In the genomic region with DNA sequence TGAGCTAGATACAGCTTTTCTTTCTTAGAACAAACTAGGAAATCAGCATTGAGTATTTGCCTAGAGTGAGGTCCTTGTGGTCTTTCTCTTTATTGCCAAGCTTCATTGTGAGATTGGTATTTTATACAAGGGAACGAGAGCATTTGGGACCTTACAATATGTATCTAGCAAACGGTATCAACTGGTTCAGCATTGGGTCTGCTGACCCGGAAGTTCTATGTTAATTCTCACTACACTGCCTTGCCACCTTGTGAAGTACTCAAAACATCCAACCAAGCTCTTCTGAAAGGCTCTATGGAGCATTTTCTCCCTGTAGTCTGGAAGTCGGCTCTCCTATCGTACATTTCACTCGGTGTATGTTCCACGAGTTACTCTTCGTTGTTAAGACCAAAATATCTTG, we compare ENCODE assay signal across 11 mouse cellular contexts. TPM values are rescaled to one million over a fixed set of nuclear protein-coding genes. Genes with fewer than 3 reads are reported as not detected.
DNase-seq lines count a peak whose midpoint lies in the region; ATAC-seq and TF ChIP-seq lines count a peak whose summit lies in the region.
"Had no signal": no experiment of that assay in that cellular context is flagged by ENCODE, and none has a peak within 500 bp of the region (broad histone marks: within the 10 kb centered on the region; RNA-seq: fewer than 3 reads in every experiment).

No protein-coding gene starts in this region.

- DNase-seq in kidney, adult 8-10 months = no peak
- no peak for DNase-seq in adrenal gland, postnatal 10 days
- no peak for DNase-seq in cerebellum, adult 9-11 months
- DNase-seq in gastrocnemius, adult 2 months = no peak
- DNase-seq: cerebellum, postnatal 25 days; kidney, postnatal 10 days had no signal

- no peak for TF ChIP-seq CTCF in gastrocnemius, adult 2 months (IDR thresholded peaks at IDR 0.05)

- no peak for ATAC-seq in kidney, embryonic 15.5 days (replicated peaks; ENCODE audit: low FRiP score)
- no peak for ATAC-seq in embryonic facial prominence, embryonic 12.5 days (ENCODE audit: insufficient number of reproducible peaks, insufficient read depth, low FRiP score, low TSS enrichment)
- ATAC-seq in hindbrain, embryonic 16.5 days = no peak
- ATAC-seq in midbrain, embryonic 16.5 days = no peak

- H3K9ac ChIP-seq in kidney, embryonic 15.5 days = no peak overlapping the region
- no peak overlapping the region for H3K9ac ChIP-seq in embryonic facial prominence, embryonic 12.5 days
- peak overlapping the region; percentile 82; the same call in 1 of the 2 replicates for H3K9ac ChIP-seq in hindbrain, embryonic 16.5 days (ENCODE audit: low read depth, low read length)
- H3K9ac ChIP-seq in midbrain, embryonic 16.5 days (ENCODE audit: low read depth, low read length) = peak overlapping the region; percentile 86; the same call in 1 of the 2 replicates

- intact Hi-C loops in gastrocnemius, adult 2 months (cut with DNase I) = no loop called here

- H3K4me2 ChIP-seq in kidney, embryonic 15.5 days = peak overlapping the region; percentile 97
- peak overlapping the region; percentile 67 for H3K4me2 ChIP-seq in embryonic facial prominence, embryonic 12.5 days (replicated peaks)
- H3K4me2 ChIP-seq in hindbrain, embryonic 16.5 days (ENCODE audit: low read length) = peak overlapping the region; percentile 87
- peak overlapping the region; percentile 81 for H3K4me2 ChIP-seq in midbrain, embryonic 16.5 days (ENCODE audit: low read length)

- WGBS in kidney, embryonic 15.5 days = 94% methylated on average over 8 of the region's 8 CpGs
- WGBS in embryonic facial prominence, embryonic 12.5 days = 94% methylated on average over 8 of the region's 8 CpGs
- 93% methylated on average over 8 of the region's 8 CpGs for WGBS in hindbrain, embryonic 16.5 days
- WGBS in midbrain, embryonic 16.5 days = 96% methylated on average over 8 of the region's 8 CpGs

- H3K27ac ChIP-seq in kidney, embryonic 15.5 days = no peak overlapping the region
- H3K27ac ChIP-seq in embryonic facial prominence, embryonic 12.5 days = no peak overlapping the region
- no peak overlapping the region for H3K27ac ChIP-seq in hindbrain, embryonic 16.5 days (ENCODE audit: low read depth, low read length)
- no peak overlapping the region for H3K27ac ChIP-seq in midbrain, embryonic 16.5 days (ENCODE audit: low read length)
- no peak overlapping the region for H3K27ac ChIP-seq in gastrocnemius, adult 2 months

- no peaks in the 10 kb centered on the region for H3K27me3 ChIP-seq in kidney, embryonic 15.5 days
- no peaks in the 10 kb centered on the region for H3K27me3 ChIP-seq in embryonic facial prominence, embryonic 12.5 days
- no peaks in the 10 kb centered on the region for H3K27me3 ChIP-seq in hindbrain, embryonic 16.5 days (replicated peaks; ENCODE audit: control insufficient read depth, insufficient read depth, low read length)
- H3K27me3 ChIP-seq in midbrain, embryonic 16.5 days (ENCODE audit: control insufficient read depth, insufficient read depth, low read depth, low read length) = no peaks in the 10 kb centered on the region
- H3K27me3 ChIP-seq: Patski had no signal

- peaks cover 5% of the 10 kb centered on the region for H3K4me1 ChIP-seq in kidney, embryonic 15.5 days
- no peaks in the 10 kb centered on the region for H3K4me1 ChIP-seq in embryonic facial prominence, embryonic 12.5 days
- H3K4me1 ChIP-seq in hindbrain, embryonic 16.5 days (ENCODE audit: control insufficient read depth, insufficient read depth, low read depth, low read length) = no peaks in the 10 kb centered on the region; the same call in 1 of the 2 replicates
- peaks cover 8% of the 10 kb centered on the region for H3K4me1 ChIP-seq in midbrain, embryonic 16.5 days (ENCODE audit: control insufficient read depth, insufficient read depth, low read length)

- H3K4me3 ChIP-seq in kidney, embryonic 15.5 days (replicated peaks) = peak overlapping the region; percentile 73
- peak overlapping the region; percentile 77; the same call in 1 of the 2 replicates for H3K4me3 ChIP-seq in embryonic facial prominence, embryonic 12.5 days
- H3K4me3 ChIP-seq in hindbrain, embryonic 16.5 days (ENCODE audit: low read length) = peak overlapping the region; percentile 87
- peak overlapping the region; percentile 86 for H3K4me3 ChIP-seq in midbrain, embryonic 16.5 days (ENCODE audit: low read depth, low read length)
- no peak overlapping the region; the same call in 1 of the 2 replicates for H3K4me3 ChIP-seq in gastrocnemius, adult 2 months

- no peaks in the 10 kb centered on the region for H3K36me3 ChIP-seq in kidney, embryonic 15.5 days
- no peaks in the 10 kb centered on the region for H3K36me3 ChIP-seq in embryonic facial prominence, embryonic 12.5 days
- no peaks in the 10 kb centered on the region for H3K36me3 ChIP-seq in hindbrain, embryonic 16.5 days (ENCODE audit: control insufficient read depth, insufficient read depth, low read length)
- H3K36me3 ChIP-seq in midbrain, embryonic 16.5 days (ENCODE audit: control insufficient read depth, insufficient read depth, low read length) = no peaks in the 10 kb centered on the region

- H3K9me3 ChIP-seq in kidney, embryonic 15.5 days (replicated peaks) = no peaks in the 10 kb centered on the region
- H3K9me3 ChIP-seq in embryonic facial prominence, embryonic 12.5 days = no peaks in the 10 kb centered on the region
- no peaks in the 10 kb centered on the region for H3K9me3 ChIP-seq in hindbrain, embryonic 16.5 days (ENCODE audit: control insufficient read depth, low read length)
- no peaks in the 10 kb centered on the region for H3K9me3 ChIP-seq in midbrain, embryonic 16.5 days (replicated peaks; ENCODE audit: control insufficient read depth, low read length, poor library complexity, severe bottlenecking)

RNA-seq across cellular contexts. Expression of gene Zfp239, which starts 1.9 kb away (rescaled TPM):
- polyA plus RNA-seq in kidney, embryonic 15.5 days (2015; fragmentation: Nextera tagmentation; extraction: Ambion mirVana) = 9.4 and 12.7 TPM in 2 replicates
- polyA plus RNA-seq in embryonic facial prominence, embryonic 12.5 days (2016; fragmentation: Nextera tagmentation; extraction: Ambion mirVana) = 15.7 and 19.2 TPM in 2 replicates
- 17.2 and 18.3 TPM in 2 replicates for polyA plus RNA-seq in hindbrain, embryonic 16.5 days (2015; fragmentation: Nextera tagmentation; extraction: Ambion mirVana)
- 16.8 and 17.9 TPM in 2 replicates for polyA plus RNA-seq in midbrain, embryonic 16.5 days (2015; fragmentation: Nextera tagmentation; extraction: Ambion mirVana)
- 1 to 10 TPM; 1.9 to 2.7 TPM for total RNA-seq in adrenal gland, postnatal 10 days (2021)
- under 1 TPM; 0.59 to 0.75 TPM for total RNA-seq in gastrocnemius, adult 2 months (2021)

RNA-seq across cellular contexts. Expression of gene Zfp637, which starts 22.8 kb away (rescaled TPM):
- polyA plus RNA-seq in kidney, embryonic 15.5 days (2015; fragmentation: Nextera tagmentation; extraction: Ambion mirVana) = 99.7 and 102 TPM in 2 replicates
- 175 and 182 TPM in 2 replicates for polyA plus RNA-seq in embryonic facial prominence, embryonic 12.5 days (2016; fragmentation: Nextera tagmentation; extraction: Ambion mirVana)
- polyA plus RNA-seq in hindbrain, embryonic 16.5 days (2015; fragmentation: Nextera tagmentation; extraction: Ambion mirVana) = 130 and 137 TPM in 2 replicates
- 138 and 141 TPM in 2 replicates for polyA plus RNA-seq in midbrain, embryonic 16.5 days (2015; fragmentation: Nextera tagmentation; extraction: Ambion mirVana)
- 10 to 100 TPM; 30.9 to 38.0 TPM for total RNA-seq in adrenal gland, postnatal 10 days (2021)
- 10 to 100 TPM; 39.9 to 42.3 TPM for total RNA-seq in gastrocnemius, adult 2 months (2021)

RNA-seq across cellular contexts. Expression of gene Hnrnpf, which starts 36.4 kb away (rescaled TPM):
- 748 and 781 TPM in 2 replicates for polyA plus RNA-seq in kidney, embryonic 15.5 days (2015; fragmentation: Nextera tagmentation; extraction: Ambion mirVana)
- polyA plus RNA-seq in embryonic facial prominence, embryonic 12.5 days (2016; fragmentation: Nextera tagmentation; extraction: Ambion mirVana) = 659 and 677 TPM in 2 replicates
- 250 and 271 TPM in 2 replicates for polyA plus RNA-seq in hindbrain, embryonic 16.5 days (2015; fragmentation: Nextera tagmentation; extraction: Ambion mirVana)
- polyA plus RNA-seq in midbrain, embryonic 16.5 days (2015; fragmentation: Nextera tagmentation; extraction: Ambion mirVana) = 226 and 237 TPM in 2 replicates
- 100 to 1,000 TPM; 424 to 432 TPM for total RNA-seq in adrenal gland, postnatal 10 days (2021)
- 100 to 1,000 TPM; 104 to 108 TPM for total RNA-seq in gastrocnemius, adult 2 months (2021)

Comparison
In these comparisons a context has a peak if more than half of its experiments do, and no peak if none do; other contexts are left out.
1. H3K9ac ChIP-seq: peak in hindbrain, embryonic 16.5 days (single experiment) and midbrain, embryonic 16.5 days (single experiment); none in kidney, embryonic 15.5 days (single experiment) and embryonic facial prominence, embryonic 12.5 days (single experiment).
2. Peak in every context shown above with its lines, with median percentiles within 50 percentile points of each other: H3K4me2 ChIP-seq.